ENCODE assay signal across 10 mouse cellular contexts in the genomic region with DNA sequence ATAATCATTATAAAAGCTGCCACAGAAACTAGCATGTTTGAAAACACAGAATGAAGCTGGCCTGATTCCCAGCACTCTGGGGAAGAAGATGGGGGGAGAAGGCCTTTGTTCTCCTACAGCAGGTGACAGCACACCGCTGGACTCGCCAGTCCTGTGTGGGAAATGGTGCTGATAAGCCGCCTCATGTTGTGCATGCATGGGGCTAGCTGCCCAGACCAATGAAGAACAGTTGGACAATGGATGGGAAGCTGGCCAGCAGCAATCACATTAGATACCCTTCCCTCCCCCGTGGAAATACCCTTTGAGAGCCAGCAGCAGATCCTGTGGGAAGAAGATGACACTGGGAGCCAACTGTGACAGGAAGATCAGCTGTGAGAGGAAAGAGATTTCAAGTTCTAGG.
DNase-seq lines count a peak whose midpoint lies in the region; ATAC-seq and TF ChIP-seq lines count a peak whose summit lies in the region.
"Had no signal": no experiment of that assay in that cellular context is flagged by ENCODE, and none has a peak within 500 bp of the region (broad histone marks: within the 10 kb centered on the region; RNA-seq: fewer than 3 reads in every experiment).

No protein-coding gene starts in this region.

- 68% methylated on average over 4 of the region's 4 CpGs for WGBS in embryonic facial prominence, embryonic 14.5 days
- WGBS in embryonic facial prominence, embryonic 10.5 days, result 78% methylated on average over 4 of the region's 4 CpGs
- 55% methylated on average over 4 of the region's 4 CpGs for WGBS in liver, adult 2 months
- 35% methylated on average over 4 of the region's 4 CpGs for WGBS in liver, embryonic 12.5 days (ENCODE audit: insufficient replicate concordance)
- 41% methylated on average over 4 of the region's 4 CpGs for WGBS in liver, postnatal 0 days (ENCODE audit: insufficient replicate concordance)

- DNase-seq in embryonic facial prominence, embryonic 14.5 days (ENCODE audit: low spot score), result peak; percentile 59
- DNase-seq in embryonic facial prominence, embryonic 10.5 days (ENCODE audit: low spot score), result no peak
- peak; percentile 4 for DNase-seq in liver, adult 2 months (ENCODE audit: extremely low read depth, low read depth, low spot score)
- DNase-seq in heart, postnatal 10 days, result peak; percentile 66 to 70
- DNase-seq in lung, postnatal 36 days, result peak; percentile 85
- no peak for DNase-seq in liver, postnatal 0 days
- DNase-seq in layer of hippocampus, adult 9-10 months (ENCODE audit: low spot score), result no peak
- DNase-seq: cerebellum, adult 2 months had no signal

- H3K9ac ChIP-seq in embryonic facial prominence, embryonic 14.5 days (ENCODE audit: low read depth, low read length), result no peak overlapping the region
- no peak overlapping the region for H3K9ac ChIP-seq in liver, adult 2 months (ENCODE audit: low read depth, low read length)
- H3K9ac ChIP-seq in liver, embryonic 12.5 days, result no peak overlapping the region
- H3K9ac ChIP-seq in liver, postnatal 0 days (replicated peaks), result no peak overlapping the region
- H3K9ac ChIP-seq: liver, embryonic 15.5 days had no signal

- no peaks in the 10 kb centered on the region for H3K36me3 ChIP-seq in embryonic facial prominence, embryonic 14.5 days (ENCODE audit: control insufficient read depth, insufficient read depth, low read length)
- H3K36me3 ChIP-seq in embryonic facial prominence, embryonic 10.5 days (replicated peaks), result no peaks in the 10 kb centered on the region
- no peaks in the 10 kb centered on the region for H3K36me3 ChIP-seq in liver, adult 2 months (ENCODE audit: control insufficient read depth, insufficient read depth, low read length)
- H3K36me3 ChIP-seq in liver, embryonic 12.5 days, result no peaks in the 10 kb centered on the region
- no peaks in the 10 kb centered on the region for H3K36me3 ChIP-seq in liver, postnatal 0 days (replicated peaks; ENCODE audit: insufficient read depth, low read length)
- H3K36me3 ChIP-seq: liver, embryonic 15.5 days had no signal

- H3K79me2 ChIP-seq in liver, adult 2 months (ENCODE audit: control insufficient read depth, insufficient read depth, low read length), result no peaks in the 10 kb centered on the region

- TF ChIP-seq POLR2A in liver, adult 2 months (IDR thresholded peaks at IDR 0.05; ENCODE audit: extremely low read depth, insufficient read depth, low read length), result no peak

- no peak overlapping the region for H3K27ac ChIP-seq in embryonic facial prominence, embryonic 14.5 days (replicated peaks; ENCODE audit: low read depth, low read length)
- H3K27ac ChIP-seq in embryonic facial prominence, embryonic 10.5 days (replicated peaks), result no peak overlapping the region
- H3K27ac ChIP-seq in liver, adult 2 months (replicated peaks; ENCODE audit: insufficient read depth, low read depth, low read length), result no peak overlapping the region
- no peak overlapping the region for H3K27ac ChIP-seq in liver, embryonic 12.5 days
- no peak overlapping the region for H3K27ac ChIP-seq in liver, postnatal 0 days (ENCODE audit: low read depth)
- H3K27ac ChIP-seq: liver, embryonic 15.5 days had no signal

- no peak; the same call in 1 of the 2 replicates for ATAC-seq in embryonic facial prominence, embryonic 14.5 days (ENCODE audit: low read depth)
- no peak for ATAC-seq in liver, embryonic 12.5 days
- ATAC-seq in liver, postnatal 0 days, result no peak

- H3K4me2 ChIP-seq in embryonic facial prominence, embryonic 14.5 days (ENCODE audit: low read depth, low read length), result no peak overlapping the region
- H3K4me2 ChIP-seq in liver, embryonic 12.5 days, result no peak overlapping the region
- no peak overlapping the region for H3K4me2 ChIP-seq in liver, postnatal 0 days (ENCODE audit: low read depth, low read length)
- H3K4me2 ChIP-seq: liver, embryonic 15.5 days had no signal

- no peaks in the 10 kb centered on the region for H3K9me3 ChIP-seq in embryonic facial prominence, embryonic 14.5 days (ENCODE audit: control insufficient read depth, low read length)
- no peaks in the 10 kb centered on the region for H3K9me3 ChIP-seq in embryonic facial prominence, embryonic 10.5 days
- no peaks in the 10 kb centered on the region for H3K9me3 ChIP-seq in liver, embryonic 12.5 days (replicated peaks)
- H3K9me3 ChIP-seq in liver, postnatal 0 days (ENCODE audit: low read length), result no peaks in the 10 kb centered on the region
- H3K9me3 ChIP-seq: liver, embryonic 15.5 days had no signal

- no peaks in the 10 kb centered on the region for H3K27me3 ChIP-seq in embryonic facial prominence, embryonic 14.5 days (replicated peaks; ENCODE audit: control insufficient read depth, insufficient read depth, low read length)
- no peaks in the 10 kb centered on the region for H3K27me3 ChIP-seq in embryonic facial prominence, embryonic 10.5 days (replicated peaks; ENCODE audit: low read depth, poor library complexity, severe bottlenecking)
- H3K27me3 ChIP-seq in liver, adult 2 months (ENCODE audit: control insufficient read depth, insufficient read depth, low read length), result no peaks in the 10 kb centered on the region
- no peaks in the 10 kb centered on the region for H3K27me3 ChIP-seq in liver, embryonic 12.5 days (replicated peaks)
- no peaks in the 10 kb centered on the region for H3K27me3 ChIP-seq in liver, postnatal 0 days (ENCODE audit: insufficient read depth, low read length)
- H3K27me3 ChIP-seq: liver, embryonic 15.5 days had no signal

- H3K4me1 ChIP-seq in embryonic facial prominence, embryonic 14.5 days (ENCODE audit: control insufficient read depth, insufficient read depth, low read length), result peaks cover 14% of the 10 kb centered on the region; the same call in 1 of the 2 replicates
- H3K4me1 ChIP-seq in embryonic facial prominence, embryonic 10.5 days, result peaks cover 36% of the 10 kb centered on the region
- no peaks in the 10 kb centered on the region for H3K4me1 ChIP-seq in liver, adult 2 months (ENCODE audit: control insufficient read depth, insufficient read depth, low read length)
- H3K4me1 ChIP-seq in liver, embryonic 12.5 days, result no peaks in the 10 kb centered on the region
- H3K4me1 ChIP-seq in liver, postnatal 0 days (ENCODE audit: insufficient read depth), result 0 out of 2 replicates have a peak, but pooled peaks cover 3% of the 10 kb centered on the region
- H3K4me1 ChIP-seq: liver, embryonic 15.5 days had no signal

- no peak overlapping the region for H3K4me3 ChIP-seq in embryonic facial prominence, embryonic 14.5 days (ENCODE audit: low read depth, low read length)
- H3K4me3 ChIP-seq in embryonic facial prominence, embryonic 10.5 days, result no peak overlapping the region
- H3K4me3 ChIP-seq in liver, adult 2 months (ENCODE audit: insufficient read depth, low read depth, low read length), result no peak overlapping the region
- H3K4me3 ChIP-seq in liver, embryonic 12.5 days, result no peak overlapping the region
- no peak overlapping the region for H3K4me3 ChIP-seq in liver, postnatal 0 days (ENCODE audit: low read depth, low read length)
- H3K4me3 ChIP-seq: liver, embryonic 15.5 days had no signal

- TF ChIP-seq EP300 in liver, postnatal 0 days (IDR thresholded peaks at IDR 0.05; ENCODE audit: low read depth), result no peak

- no peak for TF ChIP-seq CTCF in liver, adult 2 months (IDR thresholded peaks at IDR 0.05; ENCODE audit: low read depth, low read length)
- no peak for TF ChIP-seq CTCF in liver, postnatal 0 days (IDR thresholded peaks at IDR 0.05; ENCODE audit: low read depth)

- intact Hi-C loops in heart, postnatal 10 days (cut with DNase I), result loop anchor here (5.0 to 10.0 kb wide), 3 partner anchors 80 to 637 kb away; no protein-coding TSS in a partner anchor

Comparison
In these comparisons a context has a peak if more than half of its experiments do, and no peak if none do; other contexts are left out.
1. DNase-seq: peak in embryonic facial prominence, embryonic 14.5 days (single experiment), liver, adult 2 months (single experiment), heart, postnatal 10 days (2 of 2) and lung, postnatal 36 days (single experiment); none in embryonic facial prominence, embryonic 10.5 days (single experiment), liver, postnatal 0 days (single experiment) and layer of hippocampus, adult 9-10 months (single experiment).